Mouse (Mus musculus) adrenal gland, postnatal 14 days (tissue): ENCODE measurements around the gene Dnajc19. TPM values are rescaled to one million over a fixed set of nuclear protein-coding genes. Genes with fewer than 3 reads are reported as not detected.
"Not testable (repeated sequence)": the region's sequence is repeated elsewhere in the genome, so short reads cannot be mapped to it uniquely, and the experiment has no call there.

Source experiments
- DNase-seq: peaks from one replicate; pipeline ENCODE4 v3.0.0; 2021; ENCODE audit warnings: mixed read lengths
- long read RNA-seq, 2 experiments: library from polyadenylated mRNA; stranded (forward); transcript quantifications; one replicate each; pipeline ENCODE4 v2.0.0; 2021
- total RNA-seq: library from RNA; stranded (reverse); gene quantifications from 2 replicates; pipeline ENCODE4 v1.2.3, GENCODE M21; 2021

Gene Dnajc19
- 116 and 129 TPM in 2 replicates for total RNA-seq
- long read RNA-seq, experiment 1, transcript Dnajc19-202 (6 exons, 659 nt) = major isoform, 103 of 115 reads
- long read RNA-seq, experiment 1, partial matches to known transcripts = 0 of 115 reads
- long read RNA-seq, experiment 1, other reads (novel, unspliced or antisense) = 4 of 115 reads
- long read RNA-seq, experiment 2, transcript Dnajc19-201 (6 exons, 2,499 nt) = minor isoform, 9 of 168 reads
- long read RNA-seq, experiment 2, transcript Dnajc19-202 (6 exons, 659 nt) = major isoform, 140 of 168 reads
- long read RNA-seq, experiment 2, partial matches to known transcripts = 2 of 168 reads
- long read RNA-seq, experiment 2, other reads (novel, unspliced or antisense) = 11 of 168 reads

DNA sequence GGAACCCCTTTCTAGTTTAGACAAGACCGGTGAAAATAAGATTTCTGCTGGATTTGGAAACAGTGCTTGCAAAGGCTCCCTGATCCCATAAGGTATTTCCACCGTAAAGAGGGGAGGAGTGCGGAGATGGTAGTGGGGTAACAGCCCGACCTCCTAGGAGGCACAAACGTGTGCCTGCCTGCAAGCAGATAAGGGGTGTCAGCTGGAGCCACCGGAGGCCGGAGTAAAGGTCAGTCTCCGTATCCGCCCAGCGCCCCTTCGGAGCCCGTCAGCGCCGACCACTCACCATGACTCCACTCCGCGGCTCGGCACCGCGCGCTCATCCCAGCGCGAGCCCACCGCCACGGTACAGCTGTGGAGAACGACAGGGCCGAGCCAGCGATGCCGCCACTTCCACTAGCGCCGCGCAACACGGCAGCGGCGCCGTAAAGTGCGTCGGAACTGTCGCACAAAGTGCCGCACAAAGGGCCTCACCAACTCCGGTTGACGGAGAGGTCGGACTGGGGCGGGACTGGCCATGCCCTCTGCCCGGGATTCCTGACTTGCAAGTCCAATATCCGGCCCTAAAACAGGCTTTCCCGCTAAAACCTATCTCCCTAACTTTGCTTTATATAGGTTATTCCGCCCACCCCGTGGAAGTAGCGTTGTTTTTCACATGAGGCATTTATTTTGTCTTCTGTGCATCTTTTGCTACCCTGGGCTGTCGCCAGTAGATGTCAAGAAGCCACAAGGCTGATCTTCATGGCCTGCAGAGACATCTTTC is at the start of gene Dnajc19:
Gene Dnajc19 (minus strand): TSS at position 422 of the 763 bp plus-strand sequence.
- DNase-seq = peak; percentile 95

- no peak for DNase-seq
Measured at GRCm38 (mm10) chr3:34129957-34130356, 48.8 kb upstream of the Dnajc19 start.

DNA sequence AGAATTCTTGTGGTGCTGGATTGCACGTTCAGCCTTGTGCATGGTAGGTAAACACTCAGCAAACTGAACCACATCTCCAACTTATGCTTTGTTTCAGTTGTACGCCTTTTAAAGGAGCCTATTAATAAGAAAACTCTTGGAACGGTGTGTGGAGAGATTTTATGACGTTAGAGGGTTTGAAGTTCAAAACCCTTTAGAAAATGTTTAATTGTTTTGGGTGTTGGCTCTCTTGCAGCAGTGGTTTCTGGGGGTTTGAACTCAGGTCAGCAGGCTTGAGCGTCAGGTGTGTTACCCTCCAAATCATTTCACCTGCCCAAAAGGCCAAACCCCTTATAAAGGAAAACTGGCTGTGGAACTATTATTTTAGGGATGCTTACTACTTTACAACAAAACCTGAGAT is 40.2 kb upstream of the Dnajc19 start:
- DNase-seq = no peak

DNA sequence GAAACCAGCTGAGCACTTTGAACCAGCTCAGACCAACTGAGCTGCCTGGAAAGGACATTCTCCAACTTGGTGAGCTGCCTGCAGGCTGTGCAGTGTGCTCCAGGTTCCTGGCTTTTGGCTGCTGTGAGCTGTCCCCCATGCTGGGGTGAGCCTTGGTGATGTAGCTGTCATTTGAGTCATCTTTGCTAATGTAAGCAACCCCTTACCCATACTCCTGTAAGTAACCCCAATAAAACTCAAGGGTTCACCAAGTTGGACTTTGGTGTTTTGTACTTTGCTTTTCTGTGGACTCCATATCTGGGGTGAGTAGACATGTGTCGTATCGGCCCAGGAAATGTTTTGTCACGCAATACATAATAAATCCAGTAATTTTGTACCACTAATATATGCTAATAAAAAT is 39.7 kb upstream of the Dnajc19 start:
- DNase-seq = no peak

DNA sequence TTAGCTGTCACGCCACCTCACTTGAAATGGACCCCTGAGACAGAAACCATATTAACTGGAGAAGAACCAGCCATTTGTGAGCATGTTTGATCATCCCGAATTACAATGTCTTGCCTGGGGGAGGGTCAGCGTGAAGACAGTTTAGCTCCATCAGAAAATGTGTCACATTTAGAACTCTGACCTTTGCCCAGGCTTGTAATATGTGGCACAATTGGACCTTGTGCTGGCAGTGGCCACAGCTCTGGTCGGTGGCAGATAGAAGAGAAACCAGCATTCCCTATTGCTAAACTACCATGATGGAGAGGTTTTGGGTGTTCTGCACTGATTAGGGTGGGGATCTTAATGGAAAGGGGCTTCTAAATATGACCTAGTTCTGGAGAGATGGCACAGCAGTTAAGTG is 38.7 kb upstream of the Dnajc19 start:
- DNase-seq = no peak

DNA sequence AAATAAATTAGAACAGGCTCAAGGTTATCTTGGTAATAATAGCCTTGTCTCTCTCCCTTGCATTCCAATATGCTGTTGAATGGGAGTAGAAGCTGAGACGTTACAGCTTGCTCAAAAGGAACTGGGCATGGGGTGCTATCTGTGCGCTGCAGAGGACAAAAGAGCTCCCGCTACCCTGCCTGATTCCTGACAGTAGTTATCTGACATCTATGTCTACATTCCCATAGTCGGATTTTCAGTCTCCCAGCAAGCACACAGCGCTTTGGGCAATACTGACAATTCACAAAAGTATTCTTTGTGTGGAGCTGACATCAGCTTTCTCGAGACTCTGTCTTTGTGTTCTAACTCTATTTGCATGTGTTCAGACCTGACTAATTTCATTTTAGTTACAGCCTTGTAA is 34.7 kb upstream of the Dnajc19 start:
- DNase-seq = no peak

DNA sequence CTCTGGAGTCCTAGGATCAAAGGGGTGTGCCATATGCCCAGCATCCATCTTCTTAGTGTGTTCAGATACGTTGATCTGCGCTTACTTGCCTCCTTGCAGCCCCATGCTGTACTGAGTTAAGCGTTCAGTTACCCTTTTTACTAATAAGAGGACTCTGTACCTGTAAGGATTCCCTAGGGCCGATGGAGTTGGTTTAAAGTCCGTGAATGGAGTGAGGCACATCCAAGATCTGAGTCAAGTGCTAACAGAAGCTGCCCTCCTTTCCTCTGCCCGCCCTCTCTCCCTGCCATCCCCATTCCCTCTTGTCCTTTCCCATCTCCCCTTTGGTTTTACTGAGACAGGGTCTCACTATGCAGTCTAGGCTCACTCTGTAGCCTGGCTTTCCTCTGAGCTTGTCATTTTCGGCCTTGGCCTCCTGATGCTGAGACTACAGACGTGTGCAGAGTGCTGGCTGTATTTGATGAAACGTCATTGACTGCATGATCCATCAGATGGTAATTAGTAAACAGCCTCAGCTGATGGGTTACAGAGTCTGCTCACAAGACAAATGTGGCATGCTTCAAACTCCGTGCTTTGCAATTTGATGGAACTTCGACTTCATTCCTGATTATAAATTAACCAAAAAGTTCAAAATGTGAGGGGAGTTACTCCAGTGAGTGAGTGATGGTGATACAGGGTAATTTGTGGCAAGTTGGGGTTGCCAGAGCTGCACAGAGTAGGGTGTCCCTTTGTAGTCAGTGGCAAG is 31.0 kb upstream of the Dnajc19 start:
- DNase-seq = no peak

- no peak for DNase-seq
Measured at GRCm38 (mm10) chr3:34107631-34108030, 26.5 kb upstream of the Dnajc19 start.

GRCm38 (mm10) chr3:34106421-34106820 is 25.3 kb upstream of the Dnajc19 start:
- DNase-seq = no peak

- no peak for DNase-seq
Measured at GRCm38 (mm10) chr3:34103902-34104672, 23.0 kb upstream of the Dnajc19 start.

DNA sequence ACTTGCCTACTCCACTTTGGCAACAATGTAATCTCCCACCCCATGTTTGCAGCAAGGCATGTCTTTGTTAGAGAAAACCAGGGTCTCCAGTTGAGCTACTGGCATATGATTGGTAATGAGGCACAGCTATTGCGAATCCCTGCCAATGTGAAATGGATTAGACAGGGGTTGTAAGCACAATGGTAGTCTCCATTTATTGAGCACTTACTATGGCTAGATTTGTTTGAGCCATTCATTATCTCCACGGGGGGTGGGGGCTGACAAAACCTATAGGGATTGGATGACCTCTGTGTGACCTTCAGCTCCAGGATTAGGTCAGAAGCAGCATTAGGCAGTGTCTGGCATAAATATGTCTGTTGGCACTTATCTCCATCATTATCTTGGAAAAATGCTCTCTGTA is 21.8 kb upstream of the Dnajc19 start:
- DNase-seq = no peak

DNA sequence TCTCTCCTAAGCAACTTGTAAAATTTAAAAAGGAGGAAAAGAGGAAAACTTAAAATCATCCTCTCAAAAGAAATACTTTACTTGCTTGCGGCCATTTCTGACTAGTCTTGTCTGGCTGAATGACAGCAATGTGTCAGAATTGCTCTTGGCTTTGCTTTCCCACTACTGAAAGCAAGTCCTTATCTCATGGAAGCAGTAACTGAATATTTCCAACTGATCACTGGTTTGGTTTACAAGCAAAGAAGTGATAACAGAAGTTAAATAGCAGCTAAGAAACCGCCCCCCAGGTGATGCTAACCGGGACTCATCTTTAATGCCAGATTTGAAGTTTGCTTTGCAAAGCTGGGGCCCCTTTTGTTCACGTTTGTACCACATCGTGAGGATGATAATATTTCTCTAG is 2.5 kb upstream of the Dnajc19 start:
- no peak for DNase-seq

DNA sequence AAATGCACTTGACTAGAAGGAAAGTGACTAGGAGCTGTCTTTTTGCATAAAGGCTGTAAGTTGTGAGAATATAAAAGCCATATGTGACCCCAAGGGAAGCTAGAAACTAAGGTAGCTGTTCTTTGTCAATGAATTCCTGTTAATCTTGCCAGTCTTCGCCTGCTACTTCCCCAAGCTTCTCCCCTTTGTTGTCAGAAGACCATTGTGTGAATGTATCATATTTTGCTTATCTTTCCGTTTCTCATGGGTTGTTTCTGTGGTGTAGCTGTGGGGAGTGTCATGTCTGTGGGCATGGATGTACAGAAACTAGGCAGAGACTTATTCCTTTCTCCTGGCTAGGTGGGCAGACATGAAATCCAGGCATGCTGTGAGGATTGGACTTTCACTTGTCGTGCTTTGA is 808 bp upstream of the Dnajc19 start:
- DNase-seq = no peak

- DNase-seq = no peak
Measured at GRCm38 (mm10) chr3:34076058-34076759, 4.9 kb downstream of the Dnajc19 start.

DNA sequence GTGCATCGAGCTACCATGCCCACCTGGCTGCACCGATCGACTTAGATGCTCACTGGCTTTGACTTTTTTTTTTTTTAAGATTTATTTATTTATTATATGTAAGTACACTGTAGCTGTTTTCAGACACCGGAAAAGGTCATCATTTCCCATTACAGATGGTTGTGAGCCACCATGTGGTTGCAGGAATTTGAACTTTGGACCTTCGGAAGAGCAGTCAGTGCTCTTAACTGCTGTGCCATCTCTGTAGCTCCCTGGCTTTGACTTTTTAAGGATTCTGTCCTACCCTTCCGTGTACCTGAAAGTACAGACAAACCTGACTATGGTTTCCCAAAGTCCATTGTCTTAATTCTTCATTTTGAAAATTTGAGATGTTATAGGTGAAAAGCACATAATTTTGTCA is 8.4 kb downstream of the Dnajc19 start:
- DNase-seq = no peak

DNA sequence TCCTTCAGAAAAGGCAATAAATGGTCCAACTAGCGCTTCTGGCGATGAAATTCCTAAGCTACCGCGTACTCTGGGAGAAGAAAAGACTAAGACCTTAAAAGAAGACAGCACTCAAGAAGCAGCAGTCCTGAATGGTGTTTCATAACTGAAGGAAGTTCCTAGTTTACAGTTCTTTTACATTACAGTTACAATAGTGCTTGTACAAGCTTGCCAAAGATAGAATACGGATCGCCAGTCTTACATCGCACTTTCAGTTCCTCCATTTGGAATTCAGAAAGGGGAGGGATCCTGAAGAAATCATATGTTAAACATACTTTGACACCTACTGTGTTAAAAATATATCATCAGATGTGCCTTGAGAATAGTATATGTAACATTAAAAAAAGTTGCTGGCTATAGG is 12.2 kb downstream of the Dnajc19 start:
- DNase-seq = not testable (repeated sequence)

- no peak for DNase-seq
Measured at GRCm38 (mm10) chr3:34062352-34062751, 18.8 kb downstream of the Dnajc19 start.

DNA sequence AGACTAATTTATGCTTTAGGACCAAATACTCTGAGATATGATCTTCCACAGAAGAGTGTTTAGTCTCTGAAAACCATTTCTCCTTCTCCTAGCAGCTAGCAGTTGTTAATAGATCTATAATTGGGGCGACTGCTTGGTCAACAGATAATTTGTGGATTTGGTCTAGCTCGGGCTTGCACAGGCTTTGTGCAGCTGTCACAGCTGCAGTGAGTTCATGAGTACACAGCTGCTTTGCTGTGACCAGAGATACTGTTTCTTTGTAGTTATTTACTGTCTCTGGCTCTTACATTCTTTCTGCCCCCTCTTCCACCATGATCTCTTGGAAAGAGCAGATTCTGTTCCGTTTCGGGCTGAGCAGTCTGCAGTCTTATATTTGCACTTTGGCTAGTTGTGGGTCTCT is 39.1 kb downstream of the Dnajc19 start:
- DNase-seq = no peak

- DNase-seq = no peak
Measured at GRCm38 (mm10) chr3:34035706-34036105, 45.4 kb downstream of the Dnajc19 start.

DNA sequence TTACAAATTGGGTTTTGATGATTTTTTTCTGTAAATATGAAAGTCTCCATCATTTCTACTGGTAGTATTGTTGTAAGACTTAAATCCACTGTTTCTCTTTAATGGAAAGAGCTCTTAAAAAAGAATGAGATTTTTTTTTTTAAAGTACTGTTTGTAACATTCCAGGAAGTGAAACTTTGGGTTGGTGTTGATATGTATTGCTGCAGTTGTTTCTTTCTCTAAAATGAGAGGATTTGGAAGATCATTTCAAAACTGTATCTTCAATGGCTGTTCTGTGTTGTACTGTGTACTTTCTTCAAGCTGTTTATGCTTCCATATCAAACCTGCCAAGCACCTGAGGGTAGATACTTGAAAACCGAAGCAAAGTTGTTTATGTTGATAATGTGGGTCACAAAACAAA is 46.3 kb downstream of the Dnajc19 start:
- DNase-seq = no peak

DNA sequence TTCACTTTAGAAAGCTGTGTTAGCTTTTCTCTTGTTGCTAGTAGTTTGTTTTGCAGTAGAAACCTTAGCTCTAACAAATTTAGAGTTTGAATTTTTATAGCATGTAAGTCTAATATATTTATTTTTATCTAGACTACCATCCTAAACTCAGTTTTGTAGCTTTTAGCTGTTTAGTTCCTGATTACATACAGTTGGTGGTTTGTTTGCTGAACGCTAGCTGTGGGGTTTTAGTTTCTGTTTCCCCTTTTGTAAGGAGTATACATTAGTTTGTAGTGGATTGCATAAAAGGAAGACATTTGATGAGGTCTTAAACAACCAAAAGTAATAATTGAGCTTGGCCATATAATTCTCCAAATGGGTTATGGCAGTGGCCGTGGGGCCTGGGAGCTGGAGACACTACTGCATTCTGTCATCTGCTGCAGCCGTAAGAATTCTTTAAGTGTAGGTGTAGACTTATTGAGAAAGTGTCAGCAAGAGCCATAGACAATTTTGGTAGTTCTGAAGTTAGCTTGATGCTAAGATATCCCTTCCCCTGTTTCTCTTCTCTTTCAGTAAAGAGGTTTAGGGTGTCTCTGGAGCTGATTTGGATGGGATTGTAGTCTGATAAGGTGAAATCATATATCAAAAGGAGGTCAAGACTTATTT is 47.3 kb downstream of the Dnajc19 start:
- DNase-seq = no peak
